In genomic region chr12:40680551-40680950, GRCm38 (mm10) we compare ENCODE assay signal across 7 mouse cellular contexts.
DNase-seq lines count a peak whose midpoint lies in the region; ATAC-seq and TF ChIP-seq lines count a peak whose summit lies in the region.

No protein-coding gene starts in this region.

- dilution Hi-C loops in CH12.LX (cut with MboI; ENCODE audit: extremely low pct_ligation_motif_present, extremely low pct_unique_long_range_greater_than_20kb, low sequenced_read_pairs), result no loop called here

- H3K9me3 ChIP-seq in CH12.LX (replicated peaks; ENCODE audit: low read length), result no peaks in the 10 kb centered on the region
- no peaks in the 10 kb centered on the region for H3K9me3 ChIP-seq in liver, embryonic 14.5 days (ENCODE audit: control insufficient read depth, low read length)

- H3K27ac ChIP-seq in left cerebral cortex, adult 2 months, result no peak overlapping the region
- no peak overlapping the region for H3K27ac ChIP-seq in CH12.LX (ENCODE audit: insufficient read depth, low read depth)
- H3K27ac ChIP-seq in liver, embryonic 14.5 days, result no peak overlapping the region

- peaks cover 0 to 4% of the 10 kb centered on the region in 2 experiments; a peak in 1 of 4 replicates for H3K4me1 ChIP-seq in CH12.LX (ENCODE audit: control insufficient read depth in 1 of 2, insufficient read depth in 2 of 2)
- no peaks in the 10 kb centered on the region for H3K4me1 ChIP-seq in liver, embryonic 14.5 days (replicated peaks; ENCODE audit: control insufficient read depth in 2 of 2, insufficient read depth in 2 of 2, low read length in 1 of 2)

- intact Hi-C loops in left cerebral cortex, adult 2 months (cut with DNase I), result loop anchor here (1.0 kb wide), 1 partner anchor 423 kb away; no protein-coding TSS in a partner anchor

- H3K4me2 ChIP-seq in CH12.LX (ENCODE audit: insufficient read depth, low read depth, poor library complexity, severe bottlenecking), result no peak overlapping the region
- H3K4me2 ChIP-seq in liver, embryonic 14.5 days (ENCODE audit: low read depth), result no peak overlapping the region

- in situ Hi-C loops in CH12.LX (cut with MboI; ENCODE audit: low pct_ligation_motif_present, low pct_unique_long_range_greater_than_20kb, low sequenced_read_pairs), result loop anchor here (25.0 kb wide), 1 partner anchor 418 kb away; no protein-coding TSS in a partner anchor

- no peaks in the 10 kb centered on the region for H3K36me3 ChIP-seq in CH12.LX (replicated peaks in 1 of 2; ENCODE audit: control insufficient read depth in 1 of 2, insufficient read depth in 1 of 2, low read length in 1 of 2)
- H3K36me3 ChIP-seq in liver, embryonic 14.5 days (replicated peaks; ENCODE audit: control insufficient read depth, insufficient read depth, low read depth), result no peaks in the 10 kb centered on the region
- no peaks in the 10 kb centered on the region for H3K36me3 ChIP-seq in splenic B cell, adult 2 months (ENCODE audit: control insufficient read depth, insufficient read depth, low read length, poor library complexity, severe bottlenecking)

- H3K4me3 ChIP-seq in left cerebral cortex, adult 2 months, result no peak overlapping the region
- no peak overlapping the region for H3K4me3 ChIP-seq in CH12.LX (replicated peaks in 1 of 3; ENCODE audit: low read depth in 2 of 3, low read length in 2 of 3, poor library complexity in 1 of 3)
- H3K4me3 ChIP-seq in liver, embryonic 14.5 days (ENCODE audit: insufficient read depth in 1 of 2, low read depth in 2 of 2, low read length in 2 of 2), result no peak overlapping the region

- no peak overlapping the region for H3K9ac ChIP-seq in CH12.LX (ENCODE audit: insufficient read depth, low read depth)
- no peak overlapping the region for H3K9ac ChIP-seq in liver, embryonic 14.5 days (replicated peaks)

- no peak for TF ChIP-seq EP300 in CH12.LX (IDR thresholded peaks at IDR 0.05; ENCODE audit: low read length)
- no peak for TF ChIP-seq EP300 in liver, embryonic 14.5 days (IDR thresholded peaks at IDR 0.05; ENCODE audit: low read depth)

- peak in 1 of 2 experiments; percentile 17 for DNase-seq in left cerebral cortex, adult 2 months (ENCODE audit: extremely low spot score in 1 of 2, low spot score in 2 of 2)
- DNase-seq in left cerebral cortex, adult 11 months (ENCODE audit: low spot score), result no peak
- peak; percentile 70 for DNase-seq in CH12.LX (ENCODE audit: extremely low read depth)
- peak; percentile 74 for DNase-seq in ZHBTc4 (ENCODE audit: low read depth, low spot score)
- peak; percentile 35 for DNase-seq in forelimb bud, embryonic 11.5 days (ENCODE audit: low read depth, low spot score)
- DNase-seq in liver, embryonic 14.5 days (ENCODE audit: low read depth in 3 of 3, low spot score in 3 of 3), result peak in 2 of 3 experiments; percentile 4 to 11
- peak; percentile 55 for DNase-seq in splenic B cell, adult 2 months (ENCODE audit: low read depth, low spot score)

- TF ChIP-seq RAD21 in CH12.LX (IDR thresholded peaks at IDR 0.05; ENCODE audit: low read depth, low read length), result peak; percentile 76

- TF ChIP-seq CTCF in left cerebral cortex, adult 2 months (IDR thresholded peaks at IDR 0.05), result peak; percentile 58
- peak; percentile 35 to 74; a peak in 3 of 4 replicates for TF ChIP-seq CTCF in CH12.LX (conservative IDR thresholded peaks at IDR 0.05 in 1 of 2, IDR thresholded peaks at IDR 0.05 in 1 of 2; ENCODE audit: low read depth in 2 of 2, low read length in 2 of 2)
- peak; percentile 55 for TF ChIP-seq CTCF in liver, embryonic 14.5 days (IDR thresholded peaks at IDR 0.05; ENCODE audit: low read depth)

- 67% methylated on average over 1 of the region's 1 CpGs for WGBS in liver, embryonic 14.5 days (ENCODE audit: insufficient replicate concordance)

- H3K27me3 ChIP-seq in CH12.LX (replicated peaks), result no peaks in the 10 kb centered on the region
- no peaks in the 10 kb centered on the region for H3K27me3 ChIP-seq in liver, embryonic 14.5 days (ENCODE audit: control insufficient read depth, insufficient read depth, low read length)
- H3K27me3 ChIP-seq in splenic B cell, adult 2 months (ENCODE audit: control insufficient read depth, insufficient read depth, low read length, poor library complexity, severe bottlenecking), result no peaks in the 10 kb centered on the region

- TF ChIP-seq POLR2A in CH12.LX (IDR thresholded peaks at IDR 0.05; ENCODE audit: low read depth, low read length), result no peak

- H3K79me2 ChIP-seq in CH12.LX (replicated peaks; ENCODE audit: control insufficient read depth, extremely low read depth, insufficient read depth, poor library complexity, severe bottlenecking), result no peaks in the 10 kb centered on the region

- no peak for ATAC-seq in liver, embryonic 14.5 days (ENCODE audit: insufficient read depth)

TF ChIP-seq in CH12.LX, 34 proteins besides CTCF, POLR2A, EP300 and RAD21:
- TF ChIP-seq SMC3 (IDR thresholded peaks at IDR 0.05; ENCODE audit: low read depth, low read length), result peak; percentile 63
- peak; percentile 42; the same call in 1 of the 2 replicates for TF ChIP-seq MYC (IDR thresholded peaks at IDR 0.05; ENCODE audit: low read depth, low read length)
- TF ChIP-seq NELFE (IDR thresholded peaks at IDR 0.05; ENCODE audit: low read depth, low read length), result no peak
- TF ChIP-seq ZMIZ1 (IDR thresholded peaks at IDR 0.05; ENCODE audit: low read depth, low read length), result no peak
- no peak for TF ChIP-seq TCF12 (IDR thresholded peaks at IDR 0.05; ENCODE audit: low read depth, low read length)
- peak; percentile 75 for TF ChIP-seq ELF1 (IDR thresholded peaks at IDR 0.05; ENCODE audit: low read depth, low read length)
- no peak for TF ChIP-seq RCOR1 (conservative IDR thresholded peaks at IDR 0.05; ENCODE audit: low read depth, low read length)
